Mouse (Mus musculus) CH12.LX (cell line): ENCODE results near the gene Gm9970.

Experiments
- BHLHE40 ChIP-seq: IDR thresholded peaks from 2 replicates; pipeline ENCODE4 v1.6.1; 2011; ENCODE audit warnings: mild to moderate bottlenecking, low read depth, low read length, improper control_type of control experiment
- CHD2 ChIP-seq: IDR thresholded peaks from 2 replicates; pipeline ENCODE4 v1.6.1; 2011; ENCODE audit warnings: low read length, improper control_type of control experiment
- CTCF ChIP-seq, 2 experiments: IDR thresholded peaks in 1 of 2; conservative IDR thresholded peaks in 1 of 2; 2 replicates each; pipeline ENCODE4 v1.5.1; 2011 to 2012; ENCODE audit warnings: low read depth in 2 of 2, low read length in 2 of 2, improper control_type of control experiment in 1 of 2, inconsistent platforms in 1 of 2, mild to moderate bottlenecking in 1 of 2, moderate library complexity in 1 of 2
- E2F4 ChIP-seq: IDR thresholded peaks from 2 replicates; pipeline ENCODE4 v1.6.1; 2011; ENCODE audit warnings: low read depth, low read length, improper control_type of control experiment; ENCODE audit not compliant: insufficient replicate concordance
- ELF1 ChIP-seq: IDR thresholded peaks from 2 replicates; pipeline ENCODE4 v1.6.1; 2014; ENCODE audit warnings: low read depth, mild to moderate bottlenecking, inconsistent platforms, low read length, improper control_type of control experiment
- EP300 ChIP-seq: IDR thresholded peaks from 2 replicates; pipeline ENCODE4 v1.6.1; 2011; ENCODE audit warnings: low read length, improper control_type of control experiment
- ETS1 ChIP-seq: conservative IDR thresholded peaks from 2 replicates; pipeline ENCODE4 v1.6.1; 2012; ENCODE audit warnings: low read depth, mild to moderate bottlenecking, inconsistent platforms, low read length, improper control_type of control experiment, moderate library complexity
- IRF4 ChIP-seq: IDR thresholded peaks from 2 replicates; pipeline ENCODE4 v1.6.1; 2014; ENCODE audit warnings: low read depth, mild to moderate bottlenecking, inconsistent platforms, low read length, improper control_type of control experiment
- POLR2A ChIP-seq: IDR thresholded peaks from 2 replicates; pipeline ENCODE4 v1.6.1; 2011; ENCODE audit warnings: low read depth, mild to moderate bottlenecking, improper control_type of control experiment, low read length
- SIN3A ChIP-seq: IDR thresholded peaks from 2 replicates; pipeline ENCODE4 v1.6.1; 2012; ENCODE audit warnings: low read length, improper control_type of control experiment, inconsistent platforms
- TCF12 ChIP-seq: IDR thresholded peaks from 2 replicates; pipeline ENCODE4 v1.6.1; 2014; ENCODE audit warnings: low read depth, mild to moderate bottlenecking, inconsistent platforms, low read length, improper control_type of control experiment
- USF1 ChIP-seq: IDR thresholded peaks from 2 replicates; pipeline ENCODE4 v1.6.1; 2014; ENCODE audit warnings: low read depth, mild to moderate bottlenecking, inconsistent platforms, low read length, improper control_type of control experiment

- TF ChIP-seq BHLHE40 (no peak), CTCF (conservative IDR thresholded peaks at IDR 0.05 in 1 of 2, IDR thresholded peaks at IDR 0.05 in 1 of 2; ENCODE audit: low read depth in 2 of 2, low read length in 2 of 2) (no peak), ETS1 (no peak), CHD2 (no peak), POLR2A (no peak), TCF12 (no peak), E2F4 (no peak), EP300 (no peak), SIN3A (no peak), IRF4 (no peak), USF1 (no peak), ELF1 (no peak)
Measured at GRCm38 (mm10) chr5:31219474-31219873, 21.6 kb downstream of the Gm9970 start.
